Mouse (Mus musculus): Measurements from ENCODE around the gene Grip1. TPM values are rescaled to one million over a fixed set of nuclear protein-coding genes. Genes with fewer than 3 reads are reported as not detected.

Gene Grip1
- polyA plus RNA-seq, 1 experiment from 2014 or later: 3.2 TPM

DNA sequence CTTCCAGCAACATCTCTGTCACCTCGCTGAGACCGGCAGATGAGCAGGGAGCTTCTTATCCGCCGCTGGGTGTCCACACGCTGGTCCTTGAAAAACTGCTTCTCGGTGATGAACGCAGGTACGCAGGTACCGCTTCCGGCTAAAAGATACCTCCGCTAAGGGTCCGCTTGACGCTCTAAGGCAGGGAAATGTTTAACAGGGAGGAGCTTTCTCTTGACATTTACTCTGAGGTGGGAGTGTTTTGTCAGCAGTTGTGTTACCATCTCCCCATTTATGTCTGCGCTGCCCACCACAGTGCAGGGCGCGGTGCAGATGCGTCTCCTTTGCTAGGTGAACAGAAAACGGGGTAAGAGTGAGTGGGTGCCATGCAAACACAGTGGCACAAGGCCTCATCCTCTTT lies 14.3 kb downstream of the Grip1 start:
- Histone ChIP-seq H3K27ac (ENCODE audit: low read depth) (no peak overlapping the region), H3K4me1 (replicated peaks; ENCODE audit: control insufficient read depth, insufficient read depth, low read length) (no peaks in the 10 kb centered on the region), H3K9ac (ENCODE audit: low read length) (no peak overlapping the region), H3K4me2 (ENCODE audit: low read length) (no peak overlapping the region), H3K9me3 (ENCODE audit: control insufficient read depth, low read length) (no peaks in the 10 kb centered on the region), H3K4me3 (ENCODE audit: low read depth, low read length) (no peak overlapping the region), H3K36me3 (ENCODE audit: control insufficient read depth, insufficient read depth, low read length) (no peaks in the 10 kb centered on the region), H3K27me3 (replicated peaks; ENCODE audit: control insufficient read depth, insufficient read depth, low read length) (no peaks in the 10 kb centered on the region)
- ATAC-seq (replicated peaks; ENCODE audit: low FRiP score, low TSS enrichment, low read depth) (no peak), DNase-seq (ENCODE audit: low spot score) (no peak)
- 82% methylated on average over 18 of the region's 18 CpGs for WGBS

GRCm38 (mm10) chr10:119470096-119470495 lies 16.5 kb downstream of the Grip1 start:
- H3K9ac ChIP-seq (ENCODE audit: low read length): no peak overlapping the region
- no peaks in the 10 kb centered on the region for H3K36me3 ChIP-seq (ENCODE audit: control insufficient read depth, insufficient read depth, low read length)
- H3K27ac ChIP-seq (ENCODE audit: low read depth): no peak overlapping the region
- 90% methylated on average over 1 of the region's 1 CpGs for WGBS
- H3K27me3 ChIP-seq (replicated peaks; ENCODE audit: control insufficient read depth, insufficient read depth, low read length): no peaks in the 10 kb centered on the region
- no peaks in the 10 kb centered on the region for H3K4me1 ChIP-seq (replicated peaks; ENCODE audit: control insufficient read depth, insufficient read depth, low read length)
- DNase-seq (ENCODE audit: low spot score) (no peak), ATAC-seq (replicated peaks; ENCODE audit: low FRiP score, low TSS enrichment, low read depth) (no peak)
- H3K4me2 ChIP-seq (ENCODE audit: low read length): no peak overlapping the region
- H3K9me3 ChIP-seq (ENCODE audit: control insufficient read depth, low read length): no peaks in the 10 kb centered on the region
- no peak overlapping the region for H3K4me3 ChIP-seq (ENCODE audit: low read depth, low read length)

DNA sequence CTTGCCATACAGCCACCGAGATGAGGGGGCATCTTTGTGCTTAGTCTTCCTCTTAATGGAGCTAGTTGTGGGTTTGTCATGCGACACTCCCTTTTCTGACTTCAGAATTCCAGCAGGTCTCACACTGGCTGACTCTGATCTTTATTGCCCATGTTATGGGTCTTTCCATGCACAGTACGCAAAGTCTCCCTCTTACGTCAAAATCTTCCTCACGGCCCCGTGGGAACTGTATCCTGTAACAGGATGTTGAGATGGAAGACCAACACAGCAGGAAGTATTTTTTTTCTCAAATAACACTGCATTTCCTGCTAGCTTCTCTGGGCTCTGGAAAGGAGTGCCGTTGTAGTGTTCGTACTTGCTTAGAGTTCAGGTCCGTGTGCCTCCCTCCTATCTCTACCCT lies 21.5 kb downstream of the Grip1 start:
- no peak for DNase-seq (ENCODE audit: low spot score)
- Histone ChIP-seq H3K4me3 (ENCODE audit: low read depth, low read length) (no peak overlapping the region), H3K9me3 (ENCODE audit: control insufficient read depth, low read length) (no peaks in the 10 kb centered on the region), H3K9ac (ENCODE audit: low read length) (no peak overlapping the region), H3K4me1 (replicated peaks; ENCODE audit: control insufficient read depth, insufficient read depth, low read length) (no peaks in the 10 kb centered on the region), H3K27ac (ENCODE audit: low read depth) (no peak overlapping the region), H3K27me3 (replicated peaks; ENCODE audit: control insufficient read depth, insufficient read depth, low read length) (no peaks in the 10 kb centered on the region), H3K4me2 (ENCODE audit: low read length) (no peak overlapping the region), H3K36me3 (ENCODE audit: control insufficient read depth, insufficient read depth, low read length) (no peaks in the 10 kb centered on the region)
- WGBS: 72% methylated on average over 9 of the region's 9 CpGs
- no peak for ATAC-seq (replicated peaks; ENCODE audit: low FRiP score, low TSS enrichment, low read depth)

DNA sequence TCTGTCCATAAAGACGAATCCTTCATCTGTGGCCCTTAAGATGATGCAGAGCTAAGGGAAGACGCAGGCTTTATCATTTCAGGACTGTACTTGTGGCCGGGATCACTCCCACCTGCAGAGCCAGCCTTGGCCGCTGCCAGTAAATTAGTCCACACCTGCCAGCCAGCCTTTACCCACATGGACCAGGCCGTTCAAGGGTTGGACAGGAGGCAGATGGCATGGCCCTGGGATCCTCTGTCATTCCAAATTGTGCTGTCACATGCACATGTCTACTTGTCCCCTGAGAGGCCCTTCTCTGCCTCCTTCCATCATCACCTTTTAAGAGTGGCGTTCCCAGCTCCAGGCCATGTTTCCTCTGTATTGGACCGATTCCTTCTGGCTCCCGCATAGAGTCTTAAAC lies 24.0 kb downstream of the Grip1 start:
- no peak overlapping the region for H3K4me3 ChIP-seq (ENCODE audit: low read depth, low read length)
- H3K4me1 ChIP-seq (replicated peaks; ENCODE audit: control insufficient read depth, insufficient read depth, low read length): no peaks in the 10 kb centered on the region
- H3K9ac ChIP-seq (ENCODE audit: low read length): no peak overlapping the region
- H3K9me3 ChIP-seq (ENCODE audit: control insufficient read depth, low read length): no peaks in the 10 kb centered on the region
- DNase-seq (ENCODE audit: low spot score) (no peak), ATAC-seq (replicated peaks; ENCODE audit: low FRiP score, low TSS enrichment, low read depth) (no peak)
- no peaks in the 10 kb centered on the region for H3K36me3 ChIP-seq (ENCODE audit: control insufficient read depth, insufficient read depth, low read length)
- no peaks in the 10 kb centered on the region for H3K27me3 ChIP-seq (replicated peaks; ENCODE audit: control insufficient read depth, insufficient read depth, low read length)
- no peak overlapping the region for H3K4me2 ChIP-seq (ENCODE audit: low read length)
- no peak overlapping the region for H3K27ac ChIP-seq (ENCODE audit: low read depth)
- WGBS: 88% methylated on average over 8 of the region's 8 CpGs

DNA sequence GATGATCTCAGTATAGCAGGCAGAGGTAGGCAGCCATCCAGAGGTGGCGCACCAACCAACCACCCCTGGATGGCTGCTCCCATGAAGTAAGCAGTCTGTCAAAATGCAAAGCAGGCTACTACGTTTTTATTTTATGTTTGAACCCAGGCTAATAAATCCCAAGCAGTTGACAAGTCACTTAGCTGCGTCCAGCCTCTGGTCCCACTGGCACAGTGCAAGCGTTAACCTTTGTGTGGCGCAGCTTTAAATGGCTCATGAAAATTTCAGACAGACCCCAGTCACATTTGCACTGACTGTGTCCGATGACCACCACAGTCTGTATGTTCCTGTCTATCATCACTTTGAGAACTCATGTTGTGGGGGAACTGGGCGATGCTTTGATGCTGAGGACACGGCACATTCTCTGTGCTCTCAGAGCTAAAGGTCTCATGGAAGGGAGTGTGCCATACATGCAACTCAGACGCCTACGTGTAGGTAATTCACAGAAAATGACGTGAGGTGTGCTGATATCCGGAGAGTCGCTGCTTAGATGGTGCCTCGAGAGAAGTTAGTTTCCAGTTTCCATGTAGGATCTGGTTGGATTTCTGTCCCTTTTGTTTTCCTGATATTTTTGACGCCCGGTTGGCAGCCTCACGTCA lies 29.6 kb downstream of the Grip1 start:
- ATAC-seq (replicated peaks; ENCODE audit: low FRiP score, low TSS enrichment, low read depth) (no peak), DNase-seq (ENCODE audit: low spot score) (no peak)
- no peaks in the 10 kb centered on the region for H3K27me3 ChIP-seq (replicated peaks; ENCODE audit: control insufficient read depth, insufficient read depth, low read length)
- H3K4me3 ChIP-seq (ENCODE audit: low read depth, low read length): no peak overlapping the region
- no peak overlapping the region for H3K27ac ChIP-seq (ENCODE audit: low read depth)
- no peaks in the 10 kb centered on the region for H3K36me3 ChIP-seq (ENCODE audit: control insufficient read depth, insufficient read depth, low read length)
- 72% methylated on average over 17 of the region's 17 CpGs for WGBS
- H3K9ac ChIP-seq (ENCODE audit: low read length): no peak overlapping the region
- no peaks in the 10 kb centered on the region for H3K4me1 ChIP-seq (replicated peaks; ENCODE audit: control insufficient read depth, insufficient read depth, low read length)
- no peaks in the 10 kb centered on the region for H3K9me3 ChIP-seq (ENCODE audit: control insufficient read depth, low read length)
- no peak overlapping the region for H3K4me2 ChIP-seq (ENCODE audit: low read length)

DNA sequence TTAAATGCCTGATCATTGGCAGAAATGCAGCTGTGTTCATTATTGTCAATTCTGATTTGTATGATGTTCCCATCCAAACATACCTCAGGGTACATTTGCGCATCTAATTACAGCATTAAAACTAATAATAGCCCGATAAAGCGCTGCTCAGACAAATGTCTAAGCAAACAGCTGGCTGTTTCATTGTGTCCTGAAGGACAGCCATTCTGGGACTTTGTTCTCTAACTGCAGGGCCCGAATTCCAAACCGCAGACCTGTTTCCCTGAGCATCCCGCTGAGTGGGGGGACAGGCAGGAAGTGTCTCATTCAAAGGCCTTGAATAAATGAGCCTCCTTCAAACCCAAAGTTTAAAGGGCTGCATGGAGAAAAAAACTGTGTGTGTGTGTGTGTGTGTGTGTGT lies 30.1 kb downstream of the Grip1 start:
- 35% methylated on average over 6 of the region's 6 CpGs for WGBS
- ATAC-seq (replicated peaks; ENCODE audit: low FRiP score, low TSS enrichment, low read depth) (no peak), DNase-seq (ENCODE audit: low spot score) (no peak)
- H3K9me3 ChIP-seq (ENCODE audit: control insufficient read depth, low read length): no peaks in the 10 kb centered on the region
- H3K27me3 ChIP-seq (replicated peaks; ENCODE audit: control insufficient read depth, insufficient read depth, low read length): no peaks in the 10 kb centered on the region
- no peaks in the 10 kb centered on the region for H3K36me3 ChIP-seq (ENCODE audit: control insufficient read depth, insufficient read depth, low read length)
- H3K4me3 ChIP-seq (ENCODE audit: low read depth, low read length): no peak overlapping the region
- H3K9ac ChIP-seq (ENCODE audit: low read length): no peak overlapping the region
- H3K4me1 ChIP-seq (replicated peaks; ENCODE audit: control insufficient read depth, insufficient read depth, low read length): no peaks in the 10 kb centered on the region
- H3K4me2 ChIP-seq (ENCODE audit: low read length): no peak overlapping the region
- H3K27ac ChIP-seq (ENCODE audit: low read depth): no peak overlapping the region

- Histone ChIP-seq H3K27ac (ENCODE audit: low read depth) (no peak overlapping the region), H3K4me3 (ENCODE audit: low read depth, low read length) (no peak overlapping the region), H3K4me1 (replicated peaks; ENCODE audit: control insufficient read depth, insufficient read depth, low read length) (no peaks in the 10 kb centered on the region), H3K36me3 (ENCODE audit: control insufficient read depth, insufficient read depth, low read length) (no peaks in the 10 kb centered on the region), H3K9me3 (ENCODE audit: control insufficient read depth, low read length) (no peaks in the 10 kb centered on the region), H3K4me2 (ENCODE audit: low read length) (no peak overlapping the region), H3K27me3 (replicated peaks; ENCODE audit: control insufficient read depth, insufficient read depth, low read length) (no peaks in the 10 kb centered on the region), H3K9ac (ENCODE audit: low read length) (no peak overlapping the region)
- WGBS: 62% methylated on average over 7 of the region's 7 CpGs
- no peak for DNase-seq (ENCODE audit: low spot score)
- no peak for ATAC-seq (replicated peaks; ENCODE audit: low FRiP score, low TSS enrichment, low read depth)
Observed at GRCm38 (mm10) chr10:119486936-119487335, 33.3 kb downstream of the Grip1 start.

GRCm38 (mm10) chr10:119490831-119491230 lies 37.2 kb downstream of the Grip1 start:
- Histone ChIP-seq H3K4me3 (ENCODE audit: low read depth, low read length) (no peak overlapping the region), H3K27ac (ENCODE audit: low read depth) (no peak overlapping the region), H3K27me3 (replicated peaks; ENCODE audit: control insufficient read depth, insufficient read depth, low read length) (no peaks in the 10 kb centered on the region), H3K9ac (ENCODE audit: low read length) (no peak overlapping the region), H3K36me3 (ENCODE audit: control insufficient read depth, insufficient read depth, low read length) (no peaks in the 10 kb centered on the region), H3K4me2 (ENCODE audit: low read length) (no peak overlapping the region), H3K9me3 (ENCODE audit: control insufficient read depth, low read length) (no peaks in the 10 kb centered on the region), H3K4me1 (replicated peaks; ENCODE audit: control insufficient read depth, insufficient read depth, low read length) (no peaks in the 10 kb centered on the region)
- no peak for ATAC-seq (replicated peaks; ENCODE audit: low FRiP score, low TSS enrichment, low read depth)
- WGBS: 95% methylated on average over 18 of the region's 18 CpGs
- no peak for DNase-seq (ENCODE audit: low spot score)

DNA sequence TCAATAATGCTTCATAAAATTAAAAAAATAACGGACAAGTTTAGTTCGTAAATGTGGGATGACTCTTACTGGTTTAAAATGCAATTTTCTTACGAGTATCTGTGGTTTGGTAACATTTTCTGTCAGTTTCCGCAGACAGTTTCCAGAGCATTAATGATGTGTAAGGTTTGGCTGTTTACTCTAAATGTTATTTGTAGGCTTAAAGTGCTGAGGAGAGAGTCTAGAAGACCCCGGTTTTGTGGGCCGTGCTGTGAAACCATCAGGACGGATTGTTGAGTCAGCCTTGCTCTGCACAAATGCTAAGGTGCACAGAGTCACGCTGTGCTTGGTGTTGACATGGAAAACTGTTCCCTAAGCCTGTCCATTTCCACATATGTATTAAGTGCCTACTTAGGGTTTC lies 41.7 kb downstream of the Grip1 start:
- no peak overlapping the region for H3K4me3 ChIP-seq (ENCODE audit: low read depth, low read length)
- WGBS: 65% methylated on average over 8 of the region's 8 CpGs
- no peak overlapping the region for H3K27ac ChIP-seq (ENCODE audit: low read depth)
- DNase-seq (ENCODE audit: low spot score) (no peak), ATAC-seq (replicated peaks; ENCODE audit: low FRiP score, low TSS enrichment, low read depth) (no peak)
- H3K36me3 ChIP-seq (ENCODE audit: control insufficient read depth, insufficient read depth, low read length): no peaks in the 10 kb centered on the region
- no peaks in the 10 kb centered on the region for H3K27me3 ChIP-seq (replicated peaks; ENCODE audit: control insufficient read depth, insufficient read depth, low read length)
- peaks cover 5% of the 10 kb centered on the region; the same call in 1 of the 2 replicates for H3K9me3 ChIP-seq (ENCODE audit: control insufficient read depth, low read length)
- H3K4me1 ChIP-seq (replicated peaks; ENCODE audit: control insufficient read depth, insufficient read depth, low read length): no peaks in the 10 kb centered on the region
- no peak overlapping the region for H3K9ac ChIP-seq (ENCODE audit: low read length)
- H3K4me2 ChIP-seq (ENCODE audit: low read length): no peak overlapping the region

Data from intestine, embryonic 14.5 days (tissue).